9 mouse cellular contexts compared by ENCODE assay signal in the genomic region with DNA sequence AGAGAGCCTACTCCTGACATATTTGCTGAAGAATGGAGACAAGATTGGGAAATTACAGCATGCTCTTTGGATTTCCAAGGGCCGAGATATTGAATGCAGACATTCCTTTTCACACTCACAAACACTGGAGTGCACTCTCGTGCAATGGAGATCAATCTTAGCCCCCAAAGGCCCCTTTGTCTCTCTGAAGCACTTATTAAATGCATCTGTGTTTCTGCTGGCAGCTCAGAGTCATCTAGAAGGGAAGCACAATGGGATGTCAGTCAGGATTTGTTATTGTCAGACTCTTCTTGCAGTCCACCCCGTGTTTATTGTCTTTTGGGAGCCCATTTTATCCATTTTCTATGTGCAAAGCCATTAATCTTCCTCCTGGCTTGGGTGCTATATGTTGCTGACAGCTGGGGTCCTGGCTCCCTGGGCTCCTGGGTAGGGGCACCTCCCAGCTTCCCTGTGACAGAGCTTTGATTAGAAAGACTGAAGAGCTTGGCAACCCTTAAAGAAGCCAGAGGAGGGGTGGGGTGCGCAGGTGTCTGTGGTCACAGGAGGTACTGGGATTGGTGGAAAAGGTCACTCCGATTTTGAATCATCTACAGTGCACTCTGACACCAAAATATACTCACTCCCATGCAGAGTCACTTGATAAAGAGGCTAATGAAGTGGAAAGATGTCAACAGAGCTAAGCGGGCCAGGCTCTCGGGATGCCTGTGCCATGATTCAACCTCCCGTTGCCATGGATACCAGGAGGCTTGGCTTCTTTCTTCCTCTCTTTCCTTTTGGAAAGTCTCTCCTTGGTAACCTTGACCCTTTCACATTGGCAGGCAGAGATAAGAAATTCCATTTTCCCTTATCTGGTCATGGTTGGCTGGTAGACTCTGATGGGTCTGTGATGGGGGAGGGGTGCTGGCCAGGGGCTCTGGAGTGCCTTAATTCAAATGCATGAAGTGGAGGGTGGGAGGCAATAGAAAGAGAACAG.
DNase-seq lines count a peak whose midpoint lies in the region; ATAC-seq and TF ChIP-seq lines count a peak whose summit lies in the region.
"Had no signal": no experiment of that assay in that cellular context is flagged by ENCODE, and none has a peak within 500 bp of the region (broad histone marks: within the 10 kb centered on the region; RNA-seq: fewer than 3 reads in every experiment).

No protein-coding gene starts in this region.

- peak overlapping the region; percentile 80 for H3K27ac ChIP-seq in heart, embryonic 13.5 days (replicated peaks)
- H3K27ac ChIP-seq in lung, postnatal 0 days (ENCODE audit: low read length): no peak overlapping the region
- no peak overlapping the region for H3K27ac ChIP-seq in gastrocnemius, adult 2 months
- H3K27ac ChIP-seq: limb, embryonic 12.5 days had no signal

- DNase-seq in left cerebral cortex, postnatal 14 days (ENCODE audit: low spot score in 2 of 2): peak; percentile 35 to 46
- DNase-seq in left cerebral cortex, adult 18-20 months (ENCODE audit: low spot score in 2 of 2): no peak
- DNase-seq in embryo, embryonic 10 days (ENCODE audit: low spot score): peak; percentile 87
- peak; percentile 62 for DNase-seq in lung, postnatal 0 days (ENCODE audit: low spot score)
- DNase-seq in right cerebral cortex, postnatal 10 days (ENCODE audit: low spot score in 2 of 2): peak; percentile 55 to 56
- DNase-seq in gastrocnemius, adult 2 months: no peak
- no peak for DNase-seq in frontal cortex, postnatal 14 days (ENCODE audit: low spot score in 2 of 2)

- peak; percentile 58; the same call in 1 of the 2 replicates for ATAC-seq in heart, embryonic 13.5 days (ENCODE audit: extremely low read depth, insufficient number of reproducible peaks, low FRiP score, low TSS enrichment)
- ATAC-seq in lung, postnatal 0 days: peak; percentile 41; the same call in 1 of the 2 replicates

- 17% methylated on average over 8 of the region's 8 CpGs for WGBS in heart, embryonic 13.5 days
- 32% methylated on average over 8 of the region's 8 CpGs for WGBS in lung, postnatal 0 days

- TF ChIP-seq EP300 in lung, postnatal 0 days (IDR thresholded peaks at IDR 0.05): no peak

- H3K27me3 ChIP-seq in heart, embryonic 13.5 days (replicated peaks): no peaks in the 10 kb centered on the region
- no peaks in the 10 kb centered on the region for H3K27me3 ChIP-seq in lung, postnatal 0 days (replicated peaks; ENCODE audit: insufficient read depth, low read length)
- H3K27me3 ChIP-seq: limb, embryonic 12.5 days had no signal

- peak overlapping the region; percentile 22 for H3K4me2 ChIP-seq in heart, embryonic 13.5 days
- H3K4me2 ChIP-seq in lung, postnatal 0 days (replicated peaks; ENCODE audit: low read depth, low read length): no peak overlapping the region
- H3K4me2 ChIP-seq: limb, embryonic 12.5 days had no signal

- no peaks in the 10 kb centered on the region for H3K36me3 ChIP-seq in heart, embryonic 13.5 days
- H3K36me3 ChIP-seq in lung, postnatal 0 days (ENCODE audit: insufficient read depth, low read length): no peaks in the 10 kb centered on the region
- H3K36me3 ChIP-seq: limb, embryonic 12.5 days had no signal

- intact Hi-C loops in left cerebral cortex, postnatal 14 days (cut with DNase I): no loop called here
- intact Hi-C loops in gastrocnemius, adult 2 months (cut with DNase I): no loop called here

- peaks cover 22% of the 10 kb centered on the region for H3K4me1 ChIP-seq in heart, embryonic 13.5 days
- H3K4me1 ChIP-seq in lung, postnatal 0 days (ENCODE audit: insufficient read depth, low read depth, low read length): peaks cover 6% of the 10 kb centered on the region; the same call in 1 of the 2 replicates
- H3K4me1 ChIP-seq: limb, embryonic 12.5 days had no signal

- H3K4me3 ChIP-seq in heart, embryonic 13.5 days: no peak overlapping the region
- no peak overlapping the region for H3K4me3 ChIP-seq in lung, postnatal 0 days (ENCODE audit: low read depth, low read length)
- H3K4me3 ChIP-seq in gastrocnemius, adult 2 months: no peak overlapping the region
- H3K4me3 ChIP-seq: limb, embryonic 12.5 days had no signal

- peak overlapping the region; percentile 24; the same call in 1 of the 2 replicates for H3K9ac ChIP-seq in heart, embryonic 13.5 days
- no peak overlapping the region for H3K9ac ChIP-seq in lung, postnatal 0 days (replicated peaks; ENCODE audit: low read depth)
- H3K9ac ChIP-seq: limb, embryonic 12.5 days had no signal

- H3K9me3 ChIP-seq in heart, embryonic 13.5 days: no peaks in the 10 kb centered on the region
- H3K9me3 ChIP-seq in lung, postnatal 0 days (ENCODE audit: low read length): no peaks in the 10 kb centered on the region
- H3K9me3 ChIP-seq: limb, embryonic 12.5 days had no signal

- TF ChIP-seq CTCF in lung, postnatal 0 days (IDR thresholded peaks at IDR 0.05): no peak
- no peak for TF ChIP-seq CTCF in gastrocnemius, adult 2 months (IDR thresholded peaks at IDR 0.05)

Comparison
In these comparisons a context has a peak if more than half of its experiments do, and no peak if none do; other contexts are left out.
1. DNase-seq: peak in left cerebral cortex, postnatal 14 days (2 of 2), embryo, embryonic 10 days (single experiment), lung, postnatal 0 days (single experiment) and right cerebral cortex, postnatal 10 days (2 of 2); none in left cerebral cortex, adult 18-20 months (0 of 2), gastrocnemius, adult 2 months (single experiment) and frontal cortex, postnatal 14 days (0 of 2).